Comparison of ENCODE assay signal across 8 mouse cellular contexts in genomic region chr4:140703636-140704035, GRCm38 (mm10). TPM values are rescaled to one million over a fixed set of nuclear protein-coding genes. Genes with fewer than 3 reads are reported as not detected.
DNase-seq lines count a peak whose midpoint lies in the region; ATAC-seq and TF ChIP-seq lines count a peak whose summit lies in the region.

No protein-coding gene starts in this region.

- H3K4me1 ChIP-seq in testis, adult 2 months (ENCODE audit: control insufficient read depth, insufficient read depth, low read length): peaks cover 29% of the 10 kb centered on the region
- peaks cover 63% of the 10 kb centered on the region for H3K4me1 ChIP-seq in limb, embryonic 15.5 days
- no peaks in the 10 kb centered on the region; the same call in 1 of the 2 replicates for H3K4me1 ChIP-seq in kidney, adult 2 months (ENCODE audit: control insufficient read depth, insufficient read depth, low read length)

- DNase-seq in embryo, embryonic 10 days (ENCODE audit: low spot score): peak; percentile 69
- no peak for DNase-seq in embryo, embryonic 9.5 days (ENCODE audit: extremely low spot score)
- DNase-seq in testis, postnatal 10 days (ENCODE audit: low spot score): no peak
- DNase-seq in urinary bladder, adult 18-20 months (ENCODE audit: low spot score in 2 of 2): no peak
- DNase-seq in kidney, adult 2 months: no peak
- DNase-seq in adrenal gland, adult (ENCODE audit: inconsistent age in 2 of 2, low spot score in 1 of 2): no peak

- peak overlapping the region; percentile 81 for H3K4me2 ChIP-seq in limb, embryonic 15.5 days

- TF ChIP-seq POLR2A in testis, adult 2 months (IDR thresholded peaks at IDR 0.05; ENCODE audit: control insufficient read depth, low read depth, low read length): no peak
- no peak for TF ChIP-seq POLR2A in kidney, adult 2 months (IDR thresholded peaks at IDR 0.05; ENCODE audit: low read depth, low read length)

- WGBS in limb, embryonic 15.5 days: 11% methylated on average over 8 of the region's 8 CpGs
- 48% methylated on average over 8 of the region's 8 CpGs for WGBS in kidney, adult 2 months

- ATAC-seq in limb, embryonic 15.5 days (ENCODE audit: insufficient number of reproducible peaks, low FRiP score, low TSS enrichment, low read depth): no peak

- H3K27me3 ChIP-seq in testis, adult 2 months (ENCODE audit: control insufficient read depth, insufficient read depth, low read length): no peaks in the 10 kb centered on the region
- H3K27me3 ChIP-seq in limb, embryonic 15.5 days: no peaks in the 10 kb centered on the region; the same call in 1 of the 2 replicates
- no peaks in the 10 kb centered on the region for H3K27me3 ChIP-seq in kidney, adult 2 months (replicated peaks; ENCODE audit: control insufficient read depth, insufficient read depth, low read length)

- peak overlapping the region; percentile 84 for H3K27ac ChIP-seq in testis, adult 2 months (ENCODE audit: control insufficient read depth, insufficient read depth, low read depth, low read length)
- H3K27ac ChIP-seq in limb, embryonic 15.5 days: peak overlapping the region; percentile 98; the same call in 1 of the 2 replicates
- H3K27ac ChIP-seq in kidney, adult 2 months (ENCODE audit: insufficient read depth, low read depth, low read length): no peak overlapping the region

- H3K9me3 ChIP-seq in limb, embryonic 15.5 days: no peaks in the 10 kb centered on the region

- H3K36me3 ChIP-seq in testis, adult 2 months (ENCODE audit: control insufficient read depth, insufficient read depth, low read length): no peaks in the 10 kb centered on the region; the same call in 1 of the 2 replicates
- peaks cover 21% of the 10 kb centered on the region for H3K36me3 ChIP-seq in limb, embryonic 15.5 days
- no peaks in the 10 kb centered on the region for H3K36me3 ChIP-seq in kidney, adult 2 months (ENCODE audit: control insufficient read depth, insufficient read depth, low read length)

- TF ChIP-seq CTCF in testis, adult 2 months (IDR thresholded peaks at IDR 0.05; ENCODE audit: control insufficient read depth, insufficient read depth, insufficient replicate concordance, low read depth, low read length): no peak
- TF ChIP-seq CTCF in kidney, adult 2 months (conservative IDR thresholded peaks at IDR 0.05; ENCODE audit: insufficient read depth, insufficient read length, low read depth, low read length): no peak

- H3K4me3 ChIP-seq in testis, adult 2 months (ENCODE audit: control insufficient read depth, low read depth, low read length): peak overlapping the region; percentile 81
- peak overlapping the region; percentile 86 for H3K4me3 ChIP-seq in limb, embryonic 15.5 days
- no peak overlapping the region for H3K4me3 ChIP-seq in kidney, adult 2 months (ENCODE audit: insufficient read depth, low read depth, low read length)

- H3K9ac ChIP-seq in limb, embryonic 15.5 days: 0 out of 2 replicates have a peak overlapping the region, but pooled peaks have one; percentile 92

RNA-seq across cellular contexts. Expression of gene Rcc2, which starts 3.3 kb away (rescaled TPM):
- 30.0 and 32.1 TPM in 2 replicates for polyA plus RNA-seq in testis, adult 2 months (2012; rRNA removed)
- 31.0 and 32.5 TPM in 2 replicates for polyA plus RNA-seq in limb, embryonic 15.5 days (2015; fragmentation: Nextera tagmentation; extraction: Ambion mirVana)
- 18.7 and 20.9 TPM in 2 replicates for polyA plus RNA-seq in kidney, adult 2 months (2012; rRNA removed)

RNA-seq across cellular contexts. Expression of gene Arhgef10l, which starts 37.8 kb away (rescaled TPM):
- polyA plus RNA-seq in testis, adult 2 months (2012; rRNA removed): 5.9 and 7.2 TPM in 2 replicates
- 22.4 and 23.0 TPM in 2 replicates for polyA plus RNA-seq in limb, embryonic 15.5 days (2015; fragmentation: Nextera tagmentation; extraction: Ambion mirVana)
- 42.0 and 56.2 TPM in 2 replicates for polyA plus RNA-seq in kidney, adult 2 months (2012; rRNA removed)

RNA-seq across cellular contexts. Expression of gene Padi6, which starts 38.8 kb away (rescaled TPM):
- 11.0 and 11.8 TPM in 2 replicates for polyA plus RNA-seq in testis, adult 2 months (2012; rRNA removed)
- not detected in 2 replicates for polyA plus RNA-seq in limb, embryonic 15.5 days (2015; fragmentation: Nextera tagmentation; extraction: Ambion mirVana)
- polyA plus RNA-seq in kidney, adult 2 months (2012; rRNA removed): not detected in 2 replicates

Comparison
In these comparisons a context has a peak if more than half of its experiments do, and no peak if none do; other contexts are left out.
1. RNA of gene Padi6, which starts 38.8 kb away (polyA plus RNA-seq): 11.0 to 11.8 TPM in testis, adult 2 months; not detected in limb, embryonic 15.5 days and not detected in kidney, adult 2 months; every median in the first group is over 10 times any median in the second.